Mouse (Mus musculus) liver, postnatal 0 days (tissue): Measurements from ENCODE around the gene Gm49405. TPM values are rescaled to one million over a fixed set of nuclear protein-coding genes. Genes with fewer than 3 reads are reported as not detected.

ENCODE experiments used
- ATAC-seq: fragments of 200-750 bp; cut with Nextera tagmentation; 2 replicates; pipeline ENCODE4 v1.8.0; 2017; ENCODE audit warnings: mild to moderate bottlenecking, moderate library complexity
- DNase-seq: peaks from one replicate; pipeline ENCODE4 v3.0.0-alpha.2; 2016
- H3K27ac ChIP-seq: fragments of 300-500 bp; sonication (generic); 2 replicates; pipeline ENCODE4 v1.5.1; 2014; ENCODE audit warnings: antibody characterized with exemption, moderate library complexity, mild to moderate bottlenecking, low read depth
- H3K27me3 ChIP-seq: fragments of 300-500 bp; sonication (generic); 2 replicates; pipeline ENCODE4 v1.6.1; 2014; ENCODE audit warnings: low read length, control low read depth, mixed read lengths; ENCODE audit not compliant: insufficient read depth
- H3K36me3 ChIP-seq: fragments of 300-500 bp; sonication (generic); replicated peaks from 2 replicates; pipeline ENCODE4 v1.6.1; 2014; ENCODE audit warnings: mild to moderate bottlenecking, control low read depth, low read length, moderate library complexity, mixed read lengths; ENCODE audit not compliant: insufficient read depth
- H3K4me1 ChIP-seq: fragments of 300-500 bp; sonication (generic); 2 replicates; pipeline ENCODE4 v1.6.1; 2014; ENCODE audit warnings: antibody characterized with exemption, mild to moderate bottlenecking, control low read depth; ENCODE audit not compliant: insufficient read depth
- H3K4me2 ChIP-seq: fragments of 300-500 bp; sonication (generic); 2 replicates; pipeline ENCODE4 v1.6.1; 2014; ENCODE audit warnings: low read depth, mild to moderate bottlenecking, low read length, moderate library complexity, mixed read lengths
- H3K4me3 ChIP-seq: fragments of 300-500 bp; sonication (generic); 2 replicates; pipeline ENCODE4 v1.5.1; 2014; ENCODE audit warnings: low read depth, low read length
- H3K9ac ChIP-seq: fragments of 300-500 bp; sonication (generic); replicated peaks from 2 replicates; pipeline ENCODE4 v1.6.1; 2014; ENCODE audit warnings: mild to moderate bottlenecking, moderate library complexity
- H3K9me3 ChIP-seq: fragments of 300-500 bp; sonication (generic); 2 replicates; pipeline ENCODE4 v1.6.1; 2016; ENCODE audit warnings: mild to moderate bottlenecking, control low read depth, low read length, mixed read lengths
- CTCF ChIP-seq: sonication (generic); IDR thresholded peaks from 2 replicates; pipeline ENCODE4 v1.5.1; 2016; ENCODE audit warnings: antibody characterized with exemption, low read depth
- EP300 ChIP-seq: IDR thresholded peaks from 2 replicates; pipeline ENCODE4 v1.6.1; 2016; ENCODE audit warnings: antibody characterized with exemption, low read depth, mild to moderate bottlenecking
- WGBS: fragments of 180-500 bp; shearing (Covaris S2); extraction: QIAGEN DNeasy Blood & Tissue Kit; methylation state at CpG from one replicate; pipeline ENCODE4 v1.1.7; 2014; ENCODE audit not compliant: insufficient replicate concordance; 5-methylcytosine and 5-hydroxymethylcytosine counted together
- polyA plus RNA-seq: library from polyadenylated mRNA; unstranded; fragments of >200 nt; fragmentation: Nextera tagmentation; extraction: Ambion mirVana; gene quantifications from 2 replicates; pipeline ENCODE4 v1.2.1, GENCODE M21; 2015

Gm49405 gene
- polyA plus RNA-seq, 1 experiment from 2014 or later, result 0.49 TPM

- TF ChIP-seq CTCF, result no peak
- TF ChIP-seq EP300, result no peak
- ATAC-seq (no peak), DNase-seq (no peak)
- no peak overlapping the region for H3K9ac ChIP-seq
- no peaks in the 10 kb centered on the region for H3K9me3 ChIP-seq
- peaks cover 15% of the 10 kb centered on the region for H3K4me1 ChIP-seq
- H3K4me3 ChIP-seq, result no peak overlapping the region
- H3K36me3 ChIP-seq, result no peaks in the 10 kb centered on the region
- no peak overlapping the region for H3K4me2 ChIP-seq
- no peak overlapping the region for H3K27ac ChIP-seq
- H3K27me3 ChIP-seq, result no peaks in the 10 kb centered on the region
- WGBS, result 74% methylated on average over 9 of the region's 9 CpGs
Measured at GRCm38 (mm10) chr19:3980917-3981316, 19.5 kb upstream of the Gm49405 start.

GRCm38 (mm10) chr19:3983527-3984200 lies 16.8 kb upstream of the Gm49405 start:
- DNase-seq (no peak), ATAC-seq (no peak)
- WGBS, result 71% methylated on average over 9 of the region's 9 CpGs
- H3K36me3 ChIP-seq, result no peaks in the 10 kb centered on the region
- no peaks in the 10 kb centered on the region for H3K27me3 ChIP-seq
- H3K9ac ChIP-seq, result no peak overlapping the region
- no peaks in the 10 kb centered on the region for H3K9me3 ChIP-seq
- TF ChIP-seq CTCF (no peak), EP300 (no peak)
- no peak overlapping the region for H3K4me3 ChIP-seq
- H3K27ac ChIP-seq, result no peak overlapping the region
- peaks cover 28% of the 10 kb centered on the region for H3K4me1 ChIP-seq
- H3K4me2 ChIP-seq, result no peak overlapping the region

DNA sequence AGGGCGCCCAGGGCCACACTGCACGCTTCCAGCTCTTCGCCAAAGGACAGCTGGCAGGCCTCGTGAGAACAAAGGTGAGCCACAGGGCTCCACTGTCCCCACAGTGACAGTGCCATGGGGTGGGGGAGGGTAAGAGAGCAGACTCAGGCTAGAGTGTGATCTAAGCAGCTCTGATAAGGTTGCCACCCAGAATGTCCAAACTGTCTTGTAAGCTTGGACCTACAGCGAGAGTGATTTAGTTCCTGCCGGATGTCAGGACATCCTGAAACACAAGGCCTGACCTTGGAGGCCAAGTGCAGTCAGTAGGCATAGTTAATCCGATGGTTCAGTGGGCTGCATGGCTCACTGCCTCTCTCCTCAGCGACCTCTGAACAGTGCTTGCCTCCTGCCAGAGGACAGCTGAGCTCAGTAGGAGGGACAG lies 15.2 kb upstream of the Gm49405 start:
- H3K9me3 ChIP-seq, result no peaks in the 10 kb centered on the region
- no peak overlapping the region for H3K4me3 ChIP-seq
- peak; percentile 65 for DNase-seq

GRCm38 (mm10) chr19:3986334-3986733 lies 14.1 kb upstream of the Gm49405 start, which contains the start of gene Acy3:
Acy3 (plus strand) TSS chr19:3986570.
- Histone ChIP-seq H3K36me3 (no peaks in the 10 kb centered on the region), H3K27ac (peak within 1 kb of the TSS; percentile 78), H3K9me3 (no peaks in the 10 kb centered on the region), H3K4me3 (no peak within 1 kb of the TSS), H3K4me1 (peaks cover 28% of the 10 kb centered on the region), H3K9ac (peak within 1 kb of the TSS; percentile 60), H3K4me2 (peak within 1 kb of the TSS; percentile 54), H3K27me3 (no peaks in the 10 kb centered on the region)
- no peak for TF ChIP-seq CTCF
- peak; percentile 60; the same call in 1 of the 2 replicates for TF ChIP-seq EP300
- ATAC-seq (peak; percentile 88), DNase-seq (peak; percentile 89)
- 6% methylated on average over 8 of the region's 8 CpGs for WGBS

More for the DNA sequence above, 15.2 kb upstream of the Gm49405 start:
- H3K27me3 ChIP-seq, result no peaks in the 10 kb centered on the region
- 19% methylated on average over 8 of the region's 8 CpGs for WGBS
- H3K4me1 ChIP-seq, result peaks cover 28% of the 10 kb centered on the region
- TF ChIP-seq EP300, result no peak
- TF ChIP-seq CTCF, result no peak
- H3K4me2 ChIP-seq, result no peak overlapping the region
- H3K27ac ChIP-seq, result peak overlapping the region; percentile 62
- H3K36me3 ChIP-seq, result no peaks in the 10 kb centered on the region
- H3K9ac ChIP-seq, result no peak overlapping the region
- peak; percentile 61 for ATAC-seq

DNA sequence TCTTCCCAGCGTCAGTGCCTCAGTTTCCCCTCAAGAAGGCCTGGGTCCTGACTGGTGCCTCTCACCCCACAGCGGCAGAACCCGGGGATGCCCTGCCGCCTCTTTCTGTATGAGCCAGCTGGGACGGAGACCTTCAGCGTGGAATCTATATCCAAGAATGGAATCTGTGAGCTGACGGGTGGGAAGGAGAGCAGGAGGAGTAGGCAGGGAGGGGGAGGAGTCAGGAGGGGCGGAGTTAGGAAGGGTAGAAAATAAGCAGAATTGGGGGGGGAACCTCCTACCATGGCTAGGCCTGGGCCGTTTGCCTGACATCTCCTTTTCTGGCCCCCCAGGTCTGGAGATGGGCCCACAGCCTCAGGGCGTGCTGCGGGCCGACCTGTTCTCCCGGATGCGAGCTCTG lies 12.4 kb upstream of the Gm49405 start:
- H3K4me1 ChIP-seq, result peaks cover 28% of the 10 kb centered on the region
- WGBS, result 87% methylated on average over 14 of the region's 14 CpGs
- no peak for DNase-seq
- H3K9ac ChIP-seq, result no peak overlapping the region
- H3K9me3 ChIP-seq, result no peaks in the 10 kb centered on the region
- no peaks in the 10 kb centered on the region for H3K27me3 ChIP-seq
- H3K36me3 ChIP-seq, result no peaks in the 10 kb centered on the region
- H3K4me2 ChIP-seq, result no peak overlapping the region
- TF ChIP-seq CTCF (no peak), EP300 (no peak)
- H3K27ac ChIP-seq, result no peak overlapping the region
- H3K4me3 ChIP-seq, result no peak overlapping the region
- ATAC-seq, result no peak

DNA sequence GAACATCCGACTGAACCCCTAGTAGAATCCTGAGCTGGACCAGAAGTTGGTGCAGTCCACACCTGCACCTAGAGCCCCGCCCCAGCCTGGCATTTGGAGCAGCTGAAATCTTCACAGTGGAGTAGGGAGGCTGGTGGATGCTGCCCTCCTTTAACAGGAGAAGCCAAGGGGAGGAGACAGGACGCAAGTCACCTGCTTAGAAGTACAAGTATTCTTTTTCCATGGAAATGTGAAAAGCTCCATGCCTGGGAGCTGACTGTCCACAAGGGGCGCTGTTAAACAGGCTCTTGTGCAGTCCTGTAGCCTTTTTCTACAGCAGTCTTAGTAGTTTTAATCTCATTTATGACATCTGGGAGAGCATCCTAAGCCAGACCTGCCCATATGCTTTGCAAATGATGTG lies 11.7 kb upstream of the Gm49405 start:
- no peaks in the 10 kb centered on the region for H3K27me3 ChIP-seq
- no peaks in the 10 kb centered on the region for H3K36me3 ChIP-seq
- no peak overlapping the region for H3K4me3 ChIP-seq
- H3K9me3 ChIP-seq, result no peaks in the 10 kb centered on the region
- whole genome bisulfite sequencing, result 83% methylated on average over 4 of the region's 4 CpGs
- no peak overlapping the region for H3K4me2 ChIP-seq
- ATAC-seq (no peak), DNase-seq (no peak)
- peaks cover 28% of the 10 kb centered on the region for H3K4me1 ChIP-seq
- TF ChIP-seq EP300, result no peak
- TF ChIP-seq CTCF, result peak; percentile 50
- no peak overlapping the region for H3K9ac ChIP-seq
- no peak overlapping the region for H3K27ac ChIP-seq
